12 mouse cellular contexts compared by ENCODE assay signal in the genomic region with DNA sequence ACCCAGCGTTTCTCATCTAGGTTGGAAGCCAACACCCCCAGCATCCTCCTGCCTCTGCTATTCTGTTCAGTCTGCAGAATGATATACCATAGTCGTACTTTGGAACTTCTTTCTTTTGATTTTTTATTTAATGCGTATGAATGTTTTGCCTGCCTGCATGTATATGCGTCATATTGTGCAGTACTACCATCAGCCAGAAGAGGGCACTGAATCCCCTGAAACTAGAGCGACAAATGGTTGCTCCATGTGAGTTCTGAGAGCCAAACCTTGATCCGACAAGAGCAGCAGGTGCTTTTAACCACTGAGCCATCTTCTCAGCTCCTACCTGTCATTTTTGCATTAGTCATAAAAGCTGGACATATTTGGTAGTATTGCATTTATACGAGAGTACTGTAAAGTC. TPM values are rescaled to one million over a fixed set of nuclear protein-coding genes. Genes with fewer than 3 reads are reported as not detected.
DNase-seq lines count a peak whose midpoint lies in the region; ATAC-seq and TF ChIP-seq lines count a peak whose summit lies in the region.
"Had no signal": no experiment of that assay in that cellular context is flagged by ENCODE, and none has a peak within 500 bp of the region (broad histone marks: within the 10 kb centered on the region; RNA-seq: fewer than 3 reads in every experiment).

No protein-coding gene starts in this region.

- H3K4me2 ChIP-seq in kidney, postnatal 0 days (ENCODE audit: low read length), result no peak overlapping the region
- H3K4me2 ChIP-seq in kidney, embryonic 16.5 days (replicated peaks; ENCODE audit: low read depth, low read length), result no peak overlapping the region
- H3K4me2 ChIP-seq: heart, embryonic 12.5 days; liver, embryonic 15.5 days had no signal

- H3K4me3 ChIP-seq in cerebellum, adult 2 months (replicated peaks; ENCODE audit: insufficient read depth, low read depth, low read length), result no peak overlapping the region
- no peak overlapping the region for H3K4me3 ChIP-seq in kidney, postnatal 0 days (replicated peaks; ENCODE audit: low read depth, low read length)
- no peak overlapping the region for H3K4me3 ChIP-seq in kidney, embryonic 16.5 days (ENCODE audit: low read length)
- no peak overlapping the region for H3K4me3 ChIP-seq in limb, embryonic 10.5 days
- H3K4me3 ChIP-seq: heart, embryonic 12.5 days; liver, embryonic 15.5 days had no signal

- no peaks in the 10 kb centered on the region for H3K9me3 ChIP-seq in kidney, postnatal 0 days (replicated peaks; ENCODE audit: low read length)
- H3K9me3 ChIP-seq in kidney, embryonic 16.5 days (ENCODE audit: low read length), result no peaks in the 10 kb centered on the region
- no peaks in the 10 kb centered on the region for H3K9me3 ChIP-seq in limb, embryonic 10.5 days (replicated peaks)
- H3K9me3 ChIP-seq: heart, embryonic 12.5 days; liver, embryonic 15.5 days had no signal

- peak; percentile 16; the same call in 1 of the 2 replicates for TF ChIP-seq CTCF in cerebellum, adult 2 months (IDR thresholded peaks at IDR 0.05; ENCODE audit: borderline replicate concordance, insufficient read depth, low read depth, low read length)
- peak; percentile 56 for TF ChIP-seq CTCF in kidney, postnatal 0 days (IDR thresholded peaks at IDR 0.05; ENCODE audit: low read depth)

- WGBS in cerebellum, adult 2 months, result 62% methylated on average over 7 of the region's 7 CpGs
- WGBS in kidney, postnatal 0 days, result 72% methylated on average over 7 of the region's 7 CpGs
- WGBS in kidney, embryonic 16.5 days, result 72% methylated on average over 7 of the region's 7 CpGs
- 72% methylated on average over 7 of the region's 7 CpGs for WGBS in limb, embryonic 10.5 days

- H3K27me3 ChIP-seq in cerebellum, adult 2 months (ENCODE audit: control insufficient read depth, insufficient read depth, low read length), result no peaks in the 10 kb centered on the region
- H3K27me3 ChIP-seq in kidney, postnatal 0 days (ENCODE audit: insufficient read depth, low read length), result no peaks in the 10 kb centered on the region
- no peaks in the 10 kb centered on the region for H3K27me3 ChIP-seq in kidney, embryonic 16.5 days (ENCODE audit: insufficient read depth, low read length)
- 0 out of 2 replicates have a peak, but pooled peaks cover 1% of the 10 kb centered on the region for H3K27me3 ChIP-seq in limb, embryonic 10.5 days (ENCODE audit: low read depth, poor library complexity, severe bottlenecking)
- H3K27me3 ChIP-seq: liver, embryonic 15.5 days had no signal

- no peak for DNase-seq in cerebellum, adult 2 months
- DNase-seq in cerebellum, adult 8-10 months, result no peak
- no peak for DNase-seq in kidney, postnatal 0 days (ENCODE audit: low spot score)
- DNase-seq in 416B (ENCODE audit: low read depth), result peak; percentile 57
- peak; percentile 30 for DNase-seq in T-cell, adult 2 months (ENCODE audit: low spot score)
- DNase-seq in spleen, postnatal 14 days (ENCODE audit: low spot score in 2 of 2), result no peak
- no peak for DNase-seq in limb, embryonic 10.5 days (ENCODE audit: low spot score)
- DNase-seq: midbrain, embryonic 14.5 days had no signal

- no peak for ATAC-seq in kidney, postnatal 0 days (replicated peaks; ENCODE audit: low FRiP score, low read depth)
- ATAC-seq in kidney, embryonic 16.5 days (ENCODE audit: low FRiP score, low TSS enrichment), result no peak
- ATAC-seq: hindbrain, embryonic 16.5 days had no signal

- no peak for TF ChIP-seq POLR2A in cerebellum, adult 2 months (IDR thresholded peaks at IDR 0.05; ENCODE audit: borderline replicate concordance, insufficient read depth, low read length)

- H3K36me3 ChIP-seq in kidney, postnatal 0 days (ENCODE audit: insufficient read depth, low read length), result no peaks in the 10 kb centered on the region
- H3K36me3 ChIP-seq in kidney, embryonic 16.5 days (ENCODE audit: insufficient read depth, low read length), result no peaks in the 10 kb centered on the region
- H3K36me3 ChIP-seq in limb, embryonic 10.5 days, result no peaks in the 10 kb centered on the region
- H3K36me3 ChIP-seq: heart, embryonic 12.5 days; liver, embryonic 15.5 days had no signal

- peaks cover 3% of the 10 kb centered on the region; the same call in 1 of the 2 replicates for H3K4me1 ChIP-seq in cerebellum, adult 2 months (ENCODE audit: control insufficient read depth, insufficient read depth, low read length)
- no peaks in the 10 kb centered on the region for H3K4me1 ChIP-seq in kidney, postnatal 0 days (replicated peaks; ENCODE audit: insufficient read depth, low read length)
- H3K4me1 ChIP-seq in kidney, embryonic 16.5 days (ENCODE audit: insufficient read depth, low read length), result peaks cover 13% of the 10 kb centered on the region
- peaks cover 19% of the 10 kb centered on the region for H3K4me1 ChIP-seq in limb, embryonic 10.5 days

- H3K27ac ChIP-seq in cerebellum, adult 2 months (ENCODE audit: insufficient read depth, low read length), result no peak overlapping the region
- no peak overlapping the region for H3K27ac ChIP-seq in kidney, postnatal 0 days
- H3K27ac ChIP-seq in kidney, embryonic 16.5 days (ENCODE audit: low read length), result no peak overlapping the region
- H3K27ac ChIP-seq in limb, embryonic 10.5 days, result no peak overlapping the region
- H3K27ac ChIP-seq: liver, embryonic 15.5 days had no signal

- H3K9ac ChIP-seq in kidney, postnatal 0 days (ENCODE audit: low read depth, low read length), result no peak overlapping the region
- H3K9ac ChIP-seq in kidney, embryonic 16.5 days (replicated peaks; ENCODE audit: low read length), result no peak overlapping the region
- H3K9ac ChIP-seq: heart, embryonic 12.5 days; liver, embryonic 15.5 days had no signal

RNA-seq across cellular contexts. Expression of gene Iqcd, which starts 3.3 kb away (rescaled TPM):
- 1.8 and 2.0 TPM in 2 replicates for polyA plus RNA-seq in cerebellum, adult 2 months (2012; rRNA removed)
- polyA plus RNA-seq in kidney, postnatal 0 days (2015; fragmentation: Nextera tagmentation; extraction: Ambion mirVana), result 1.1 and 1.4 TPM in 2 replicates
- 1.5 TPM in 2 replicates for polyA plus RNA-seq in kidney, embryonic 16.5 days (2015; fragmentation: Nextera tagmentation; extraction: Ambion mirVana)
- polyA plus RNA-seq in limb, embryonic 10.5 days (2016; fragmentation: Nextera tagmentation; extraction: Ambion mirVana), result 0.30 and 0.41 TPM in 2 replicates

RNA-seq across cellular contexts. Expression of gene Tpcn1, which starts 3.7 kb away (rescaled TPM):
- polyA plus RNA-seq in cerebellum, adult 2 months (2012; rRNA removed), result 47.3 and 56.6 TPM in 2 replicates
- 34.6 and 35.4 TPM in 2 replicates for polyA plus RNA-seq in kidney, postnatal 0 days (2015; fragmentation: Nextera tagmentation; extraction: Ambion mirVana)
- polyA plus RNA-seq in kidney, embryonic 16.5 days (2015; fragmentation: Nextera tagmentation; extraction: Ambion mirVana), result 30.6 and 34.1 TPM in 2 replicates
- 12.3 and 13.2 TPM in 2 replicates for polyA plus RNA-seq in limb, embryonic 10.5 days (2016; fragmentation: Nextera tagmentation; extraction: Ambion mirVana)

RNA-seq across cellular contexts. Expression of gene Rita1, which starts 20.2 kb away (rescaled TPM):
- polyA plus RNA-seq in cerebellum, adult 2 months (2012; rRNA removed), result 43.7 and 47.3 TPM in 2 replicates
- polyA plus RNA-seq in kidney, postnatal 0 days (2015; fragmentation: Nextera tagmentation; extraction: Ambion mirVana), result 14.3 and 16.3 TPM in 2 replicates
- 18.0 and 18.4 TPM in 2 replicates for polyA plus RNA-seq in kidney, embryonic 16.5 days (2015; fragmentation: Nextera tagmentation; extraction: Ambion mirVana)
- polyA plus RNA-seq in limb, embryonic 10.5 days (2016; fragmentation: Nextera tagmentation; extraction: Ambion mirVana), result 17.5 and 19.5 TPM in 2 replicates

RNA-seq across cellular contexts. Expression of gene Ddx54, which starts 20.4 kb away (rescaled TPM):
- polyA plus RNA-seq in cerebellum, adult 2 months (2012; rRNA removed), result 24.1 and 25.4 TPM in 2 replicates
- polyA plus RNA-seq in kidney, postnatal 0 days (2015; fragmentation: Nextera tagmentation; extraction: Ambion mirVana), result 34.8 and 38.6 TPM in 2 replicates
- 53.7 and 54.8 TPM in 2 replicates for polyA plus RNA-seq in kidney, embryonic 16.5 days (2015; fragmentation: Nextera tagmentation; extraction: Ambion mirVana)
- 58.1 and 62.6 TPM in 2 replicates for polyA plus RNA-seq in limb, embryonic 10.5 days (2016; fragmentation: Nextera tagmentation; extraction: Ambion mirVana)

RNA-seq across cellular contexts. Expression of gene Cfap73, which starts 41.9 kb away (rescaled TPM):
- polyA plus RNA-seq in cerebellum, adult 2 months (2012; rRNA removed), result 0.24 and 0.31 TPM in 2 replicates
- not detected in 2 replicates for polyA plus RNA-seq in kidney, postnatal 0 days (2015; fragmentation: Nextera tagmentation; extraction: Ambion mirVana)
- not detected in 2 replicates for polyA plus RNA-seq in kidney, embryonic 16.5 days (2015; fragmentation: Nextera tagmentation; extraction: Ambion mirVana)
- not detected in 2 replicates for polyA plus RNA-seq in limb, embryonic 10.5 days (2016; fragmentation: Nextera tagmentation; extraction: Ambion mirVana)
- polyA plus RNA-seq: heart, embryonic 12.5 days; liver, embryonic 15.5 days; midbrain, embryonic 14.5 days had no signal

Comparison
In these comparisons a context has a peak if more than half of its experiments do, and no peak if none do; other contexts are left out.
1. DNase-seq: peak in 416B (single experiment) and T-cell, adult 2 months (single experiment); none in cerebellum, adult 2 months (0 of 2), cerebellum, adult 8-10 months (single experiment), kidney, postnatal 0 days (single experiment), spleen, postnatal 14 days (0 of 2) and limb, embryonic 10.5 days (single experiment).